Mouse (Mus musculus): ENCODE measurements around the gene Lig1.

Gene Lig1

GRCm38 (mm10) chr7:13310493-13311199 lies 33.6 kb downstream of the Lig1 start:
- DNase-seq (ENCODE audit: low spot score in 2 of 2), result no peak

- DNase-seq (ENCODE audit: low spot score in 2 of 2), result peak in 1 of 2 experiments; percentile 5
These were observed 34.3 kb downstream of the Lig1 start for GRCm38 (mm10) chr7:13311401-13311800.

GRCm38 (mm10) chr7:13314095-13314597 lies 37.1 kb downstream of the Lig1 start:
- no peak for DNase-seq (ENCODE audit: low spot score in 2 of 2)

GRCm38 (mm10) chr7:13321424-13321823 lies 44.3 kb downstream of the Lig1 start:
- DNase-seq (ENCODE audit: low spot score in 2 of 2), result no peak

GRCm38 (mm10) chr7:13324316-13324715 lies 47.2 kb downstream of the Lig1 start, which contains the start of gene Pla2g4c:
Gene Pla2g4c (plus strand): TSS chr7:13324655.
- DNase-seq (ENCODE audit: low spot score in 2 of 2), result no peak

- no peak for DNase-seq (ENCODE audit: low spot score in 2 of 2)
These were observed 53.5 kb downstream of the Lig1 start for GRCm38 (mm10) chr7:13330575-13330974.

- peak; percentile 17 to 63 for DNase-seq (ENCODE audit: low spot score in 2 of 2)
These were observed 78.9 kb downstream of the Lig1 start for GRCm38 (mm10) chr7:13355943-13356342.

Measured in right cerebral cortex, postnatal 36 days (tissue).